Mouse (Mus musculus) heart, adult 2 months (tissue): ENCODE results near the gene Ggn.

ENCODE experiments used
- CTCF ChIP-seq: fragments of 200-600 bp; IDR thresholded peaks from 2 replicates; pipeline ENCODE4 v1.8.1; 2022; ENCODE audit warnings: antibody characterized with exemption, mild to moderate bottlenecking, moderate library complexity
- EP300 ChIP-seq: fragments of 200-500 bp; IDR thresholded peaks from 2 replicates; pipeline ENCODE4 v1.6.1; 2011; ENCODE audit warnings: low read depth, low read length, control low read depth; ENCODE audit not compliant: insufficient read depth
- POLR2A ChIP-seq: fragments of 200-500 bp; IDR thresholded peaks from 2 replicates; pipeline ENCODE4 v1.6.1; 2011; ENCODE audit warnings: mild to moderate bottlenecking, low read depth, low read length, control low read depth; ENCODE audit not compliant: insufficient read depth

DNA sequence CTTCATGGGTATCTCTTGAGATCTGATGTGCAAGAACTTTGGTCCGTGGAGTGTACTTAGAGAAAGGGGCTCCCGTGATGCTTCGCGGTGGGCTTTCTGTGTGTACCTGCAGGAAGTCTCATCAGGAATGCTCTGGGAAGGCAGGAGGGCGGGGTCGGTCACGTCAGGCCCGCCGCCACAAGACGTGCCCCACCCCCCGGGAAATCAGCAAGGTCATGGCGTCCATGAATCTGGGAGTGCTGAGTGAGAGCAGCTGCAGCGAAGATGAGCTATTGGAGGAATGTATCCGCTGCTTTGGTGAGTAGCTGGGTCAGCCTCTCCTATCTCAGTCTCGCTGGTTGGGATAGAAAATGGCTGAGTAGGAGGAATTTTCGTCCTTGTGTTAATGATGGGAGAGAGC is 32.6 kb upstream of the Ggn start:
- TF ChIP-seq POLR2A (no peak), CTCF (no peak), EP300 (no peak)
